Mouse (Mus musculus): Measurements from ENCODE around the gene Dcaf5. TPM values are rescaled to one million over a fixed set of nuclear protein-coding genes. Genes with fewer than 3 reads are reported as not detected.
"Not testable (repeated sequence)": the region's sequence is repeated elsewhere in the genome, so short reads cannot be mapped to it uniquely, and the experiment has no call there.

Dcaf5 gene
- polyA plus RNA-seq (2016; fragmentation: Nextera tagmentation; extraction: Ambion mirVana), result 12.1 and 12.8 TPM in 2 replicates

DNA sequence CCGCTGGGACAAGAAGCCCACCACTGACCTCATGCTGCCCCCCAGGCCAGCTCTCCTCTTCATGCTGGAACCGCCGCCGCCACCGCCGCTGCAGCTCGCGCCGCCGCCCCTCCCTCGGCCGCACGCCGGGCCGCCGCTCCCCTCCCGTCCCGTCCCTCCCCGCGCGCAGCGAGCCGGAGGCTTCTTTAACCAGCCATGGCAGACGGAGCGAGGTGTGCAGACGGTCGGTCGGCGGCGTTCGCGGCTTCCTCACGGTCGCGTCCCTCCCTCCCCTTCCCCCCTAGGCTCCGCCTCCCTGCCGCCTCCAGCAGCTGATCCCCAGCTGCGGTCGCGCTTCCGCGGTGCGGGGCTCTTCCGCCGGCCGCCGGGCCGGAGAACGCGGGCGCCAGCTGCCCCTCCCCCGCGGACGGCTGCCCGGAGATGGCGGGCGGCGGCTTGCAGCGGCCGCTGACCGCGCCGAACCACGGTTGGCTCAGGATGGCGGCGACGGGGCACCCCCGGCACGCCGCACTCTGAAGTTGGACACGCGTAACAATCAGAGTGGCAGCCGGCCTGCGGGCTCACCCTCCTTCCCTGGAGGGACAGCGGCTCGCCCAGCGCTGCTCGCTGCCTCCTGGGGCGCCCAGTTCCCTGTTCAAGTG lies at the start of gene Dcaf5:
Gene Dcaf5, minus strand, starts transcription at position 266 of the 641 bp plus-strand sequence.
- Histone ChIP-seq H3K36me3 (peaks cover 3% of the 10 kb centered on the region; the same call in 1 of the 2 replicates), H3K27ac (peak within 1 kb of the TSS; percentile 97), H3K4me1 (replicated peaks) (peaks cover 34% of the 10 kb centered on the region), H3K27me3 (ENCODE audit: insufficient read depth, poor library complexity, severe bottlenecking) (no peaks in the 10 kb centered on the region), H3K4me3 (peak within 1 kb of the TSS; percentile 96), H3K9me3 (no peaks in the 10 kb centered on the region)
- WGBS, result under 1% methylated on average over 76 of the region's 79 CpGs
- peak; percentile 81 for DNase-seq (ENCODE audit: low spot score)

DNA sequence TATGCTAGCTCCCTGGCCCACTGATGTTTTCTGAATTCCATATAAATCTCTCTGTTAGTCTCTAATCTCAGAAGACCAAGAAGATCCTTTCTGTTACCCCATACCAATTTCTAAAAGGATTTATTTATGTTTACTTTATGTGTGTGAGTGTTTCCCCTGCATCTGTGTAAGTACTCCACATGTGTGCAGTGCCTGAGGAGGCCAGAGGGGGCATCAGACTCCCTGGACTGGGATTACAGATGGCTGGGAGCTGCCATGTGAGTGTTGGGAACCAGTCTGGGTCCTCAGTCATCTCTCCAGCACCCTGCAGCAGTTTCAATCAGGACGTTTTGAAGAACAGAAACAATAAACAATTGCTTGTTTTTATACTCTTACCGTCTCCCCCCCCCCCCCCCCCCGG lies 47.0 kb upstream of the Dcaf5 start:
- no peak for DNase-seq (ENCODE audit: low spot score)
- H3K4me3 ChIP-seq, result no peak overlapping the region
- H3K36me3 ChIP-seq, result peaks cover 74% of the 10 kb centered on the region
- no peak overlapping the region for H3K27ac ChIP-seq
- WGBS, result 72% methylated on average over 3 of the region's 3 CpGs
- H3K9me3 ChIP-seq, result no peaks in the 10 kb centered on the region
- 0 out of 2 replicates have a peak, but pooled peaks cover 5% of the 10 kb centered on the region for H3K4me1 ChIP-seq (replicated peaks)
- no peaks in the 10 kb centered on the region for H3K27me3 ChIP-seq (ENCODE audit: insufficient read depth, poor library complexity, severe bottlenecking)

- H3K36me3 ChIP-seq, result peaks cover 58% of the 10 kb centered on the region
Measured at GRCm38 (mm10) chr12:80479986-80480385, 43.6 kb upstream of the Dcaf5 start.

GRCm38 (mm10) chr12:80473731-80474130 lies 37.3 kb upstream of the Dcaf5 start:
- WGBS, result 84% methylated on average over 3 of the region's 3 CpGs
- no peaks in the 10 kb centered on the region for H3K4me1 ChIP-seq (replicated peaks)
- H3K4me3 ChIP-seq, result no peak overlapping the region
- no peaks in the 10 kb centered on the region for H3K9me3 ChIP-seq
- H3K27ac ChIP-seq, result no peak overlapping the region
- no peaks in the 10 kb centered on the region for H3K27me3 ChIP-seq (ENCODE audit: insufficient read depth, poor library complexity, severe bottlenecking)
- H3K36me3 ChIP-seq, result peaks cover 14% of the 10 kb centered on the region
- no peak for DNase-seq (ENCODE audit: low spot score)

More at GRCm38 (mm10) chr12:80479986-80480385, 43.6 kb upstream of the Dcaf5 start:
- no peak for DNase-seq (ENCODE audit: low spot score)
- Histone ChIP-seq H3K27me3 (ENCODE audit: insufficient read depth, poor library complexity, severe bottlenecking) (no peaks in the 10 kb centered on the region), H3K9me3 (no peaks in the 10 kb centered on the region), H3K4me1 (replicated peaks) (0 out of 2 replicates have a peak, but pooled peaks cover 3% of the 10 kb centered on the region), H3K27ac (no peak overlapping the region), H3K4me3 (no peak overlapping the region)
- WGBS, result 86% methylated on average over 3 of the region's 3 CpGs

DNA sequence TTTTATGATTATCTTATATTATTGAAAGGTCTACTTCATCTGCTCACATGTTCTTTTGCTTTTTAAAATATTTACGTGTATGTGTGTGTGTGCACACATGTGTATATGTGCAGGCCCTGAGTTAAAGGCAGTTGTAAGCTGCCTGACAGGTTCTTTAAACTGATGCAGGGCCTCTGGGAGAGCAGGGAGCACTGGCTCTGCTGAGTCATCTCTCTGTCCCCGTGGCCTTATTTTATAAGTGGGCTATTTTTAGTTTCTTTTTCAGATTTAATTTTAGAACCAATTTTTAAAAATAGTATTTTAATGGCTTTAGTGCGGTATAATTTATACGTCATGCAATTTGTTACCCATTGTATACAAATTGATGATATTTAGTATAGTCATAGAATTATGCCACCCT lies 35.5 kb upstream of the Dcaf5 start:
- H3K36me3 ChIP-seq, result peaks cover 17% of the 10 kb centered on the region
- no peaks in the 10 kb centered on the region for H3K27me3 ChIP-seq (ENCODE audit: insufficient read depth, poor library complexity, severe bottlenecking)
- DNase-seq (ENCODE audit: low spot score), result no peak
- no peaks in the 10 kb centered on the region for H3K9me3 ChIP-seq
- WGBS, result 86% methylated on average over 4 of the region's 4 CpGs
- H3K4me3 ChIP-seq, result no peak overlapping the region
- H3K27ac ChIP-seq, result no peak overlapping the region
- H3K4me1 ChIP-seq (replicated peaks), result no peaks in the 10 kb centered on the region

DNA sequence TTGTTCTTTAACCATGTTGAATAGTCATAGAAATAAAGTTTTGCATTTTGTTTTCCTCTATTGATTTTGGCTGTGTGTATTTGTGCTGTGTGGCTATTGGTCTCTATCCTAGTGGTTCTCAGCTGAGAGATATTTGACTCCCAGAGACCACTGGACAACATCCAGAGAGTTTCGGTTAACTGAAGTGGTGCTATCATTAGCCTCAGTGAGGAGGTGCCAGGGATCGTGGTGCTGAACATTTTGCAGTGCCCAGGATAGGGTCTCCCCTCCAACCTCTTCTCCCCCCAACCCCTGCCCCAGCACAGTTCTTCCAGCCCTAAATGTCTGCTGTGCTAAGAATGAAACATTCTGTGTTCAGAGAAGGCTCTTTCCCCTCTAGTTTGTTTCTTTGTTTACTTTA lies 33.8 kb upstream of the Dcaf5 start:
- Histone ChIP-seq H3K36me3 (0 out of 2 replicates have a peak, but pooled peaks cover 5% of the 10 kb centered on the region), H3K4me3 (no peak overlapping the region), H3K27ac (no peak overlapping the region), H3K4me1 (replicated peaks) (no peaks in the 10 kb centered on the region), H3K27me3 (ENCODE audit: insufficient read depth, poor library complexity, severe bottlenecking) (no peaks in the 10 kb centered on the region), H3K9me3 (no peaks in the 10 kb centered on the region)
- WGBS, result 94% methylated on average over 2 of the region's 2 CpGs
- DNase-seq (ENCODE audit: low spot score), result no peak

- WGBS, result 10% methylated on average over 17 of the region's 17 CpGs
- H3K27ac ChIP-seq, result peak overlapping the region; percentile 94
- peak overlapping the region; percentile 83 for H3K4me3 ChIP-seq
- no peaks in the 10 kb centered on the region for H3K27me3 ChIP-seq (ENCODE audit: insufficient read depth, poor library complexity, severe bottlenecking)
- H3K9me3 ChIP-seq, result no peaks in the 10 kb centered on the region
- H3K36me3 ChIP-seq, result 0 out of 2 replicates have a peak, but pooled peaks cover 5% of the 10 kb centered on the region
- H3K4me1 ChIP-seq (replicated peaks), result peaks cover 8% of the 10 kb centered on the region
- DNase-seq (ENCODE audit: low spot score), result no peak
Measured at GRCm38 (mm10) chr12:80463666-80464269, 27.4 kb upstream of the Dcaf5 start.

DNA sequence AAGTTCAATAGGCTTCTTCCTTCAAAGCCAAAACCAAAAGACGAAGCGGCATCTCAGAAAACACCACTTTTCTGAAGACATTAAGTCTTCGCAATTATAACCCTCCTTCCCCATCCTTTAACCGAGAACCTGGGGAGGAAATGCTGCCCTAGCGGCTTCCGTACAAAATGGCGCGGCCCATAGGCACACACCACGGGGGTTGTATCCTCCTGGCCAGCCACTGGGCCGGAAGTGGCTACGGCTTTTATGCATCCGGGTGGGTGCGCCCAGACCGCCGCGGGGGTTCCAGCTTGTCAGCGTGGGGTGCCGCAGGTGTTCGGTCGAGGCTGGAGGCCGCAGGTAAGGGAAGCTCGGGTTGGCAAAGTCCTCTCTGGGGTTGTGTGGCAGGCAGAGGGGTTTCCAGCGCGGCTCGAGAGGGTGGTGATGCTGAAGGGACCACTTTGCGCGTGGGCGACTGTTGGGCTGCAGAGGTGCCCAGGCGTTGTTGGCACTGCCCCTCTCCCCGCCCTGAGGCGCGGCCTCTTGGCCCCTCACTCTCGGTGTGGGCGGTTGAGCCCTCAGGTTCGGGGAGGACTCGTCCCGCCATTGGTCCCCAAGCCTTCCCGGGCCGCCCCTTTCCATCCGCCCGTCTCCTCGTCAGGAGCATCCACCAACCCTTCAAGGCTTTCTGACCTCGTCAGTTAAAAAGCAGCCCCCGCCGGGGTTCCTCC lies 26.7 kb upstream of the Dcaf5 start, which contains the start of gene Exd2:
Gene Exd2, plus strand, starts transcription at position 154 of the 710 bp plus-strand sequence.
- Histone ChIP-seq H3K27ac (peak within 1 kb of the TSS; percentile 94), H3K36me3 (0 out of 2 replicates have a peak, but pooled peaks cover 5% of the 10 kb centered on the region), H3K9me3 (no peaks in the 10 kb centered on the region), H3K27me3 (ENCODE audit: insufficient read depth, poor library complexity, severe bottlenecking) (no peaks in the 10 kb centered on the region), H3K4me1 (replicated peaks) (peaks cover 8% of the 10 kb centered on the region), H3K4me3 (peak within 1 kb of the TSS; percentile 83)
- WGBS, result under 1% methylated on average over 45 of the region's 45 CpGs
- DNase-seq (ENCODE audit: low spot score), result peak; percentile 87

DNA sequence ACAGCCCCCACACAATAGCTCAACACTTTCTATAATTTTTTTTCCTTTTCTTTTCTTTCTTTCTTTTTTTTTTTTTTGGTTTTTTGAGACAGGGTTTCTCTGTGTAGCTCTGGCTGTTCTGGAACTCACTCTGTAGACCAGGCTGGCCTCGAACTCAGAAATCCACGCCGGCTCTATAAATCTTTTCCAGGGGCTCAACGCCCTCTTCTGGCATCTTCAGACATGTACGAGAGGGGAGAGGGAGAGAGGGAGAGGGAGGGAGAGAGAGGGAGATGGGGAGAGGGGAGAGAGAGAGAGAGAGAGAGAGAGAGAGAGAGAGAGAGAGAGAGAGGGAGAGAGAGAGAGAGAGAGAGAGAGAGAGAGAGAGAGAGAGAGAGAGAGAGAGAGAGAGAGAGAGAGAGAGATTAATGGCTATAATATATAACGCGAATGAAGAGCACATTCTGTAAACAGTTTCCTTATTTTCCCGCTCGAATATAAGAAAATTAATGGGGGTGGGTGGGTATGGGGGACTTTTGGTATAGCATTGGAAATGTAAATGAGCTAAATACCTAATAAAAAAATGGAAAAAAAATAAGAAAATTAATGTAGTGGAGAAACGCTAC lies 26.0 kb upstream of the Dcaf5 start:
- 11% methylated on average over 10 of the region's 10 CpGs for WGBS
- peak overlapping the region; percentile 94 for H3K27ac ChIP-seq
- DNase-seq (ENCODE audit: low spot score), result not testable (repeated sequence)

DNA sequence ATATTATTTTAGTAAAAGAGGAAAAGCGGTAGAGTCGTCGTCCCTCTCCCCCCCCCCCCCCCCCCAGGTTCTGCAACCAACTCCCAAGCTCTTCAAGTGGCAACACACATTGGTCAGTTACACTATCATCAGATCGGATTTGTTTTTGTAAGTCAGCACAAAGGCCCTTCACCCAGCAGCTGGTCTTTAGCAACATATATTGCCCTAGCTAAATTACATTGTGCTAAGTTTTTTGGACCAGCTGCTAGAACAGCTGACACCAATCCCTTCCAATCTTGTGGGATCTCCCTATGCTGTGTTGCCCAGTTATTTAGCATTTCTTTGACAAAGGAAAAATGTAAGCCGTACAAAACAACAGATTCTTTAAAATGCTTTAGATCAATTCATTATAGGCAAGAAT lies 21.6 kb upstream of the Dcaf5 start:
- WGBS, result 77% methylated on average over 5 of the region's 5 CpGs
- Histone ChIP-seq H3K4me3 (no peak overlapping the region), H3K27ac (no peak overlapping the region), H3K9me3 (no peaks in the 10 kb centered on the region), H3K4me1 (replicated peaks) (no peaks in the 10 kb centered on the region), H3K36me3 (no peaks in the 10 kb centered on the region), H3K27me3 (ENCODE audit: insufficient read depth, poor library complexity, severe bottlenecking) (no peaks in the 10 kb centered on the region)
- no peak for DNase-seq (ENCODE audit: low spot score)

More for the DNA sequence above, 26.0 kb upstream of the Dcaf5 start:
- H3K27me3 ChIP-seq (ENCODE audit: insufficient read depth, poor library complexity, severe bottlenecking); H3K36me3 ChIP-seq; H3K9me3 ChIP-seq; H3K4me1 ChIP-seq (replicated peaks): not testable (repeated sequence)
- H3K4me3 ChIP-seq, result peak overlapping the region; percentile 83

GRCm38 (mm10) chr12:80453506-80453905 lies 17.1 kb upstream of the Dcaf5 start:
- Histone ChIP-seq H3K27ac (no peak overlapping the region), H3K27me3 (ENCODE audit: insufficient read depth, poor library complexity, severe bottlenecking) (no peaks in the 10 kb centered on the region), H3K4me3 (no peak overlapping the region), H3K36me3 (no peaks in the 10 kb centered on the region), H3K9me3 (no peaks in the 10 kb centered on the region), H3K4me1 (replicated peaks) (no peaks in the 10 kb centered on the region)
- DNase-seq (ENCODE audit: low spot score), result no peak
- 82% methylated on average over 1 of the region's 1 CpGs for WGBS

DNA sequence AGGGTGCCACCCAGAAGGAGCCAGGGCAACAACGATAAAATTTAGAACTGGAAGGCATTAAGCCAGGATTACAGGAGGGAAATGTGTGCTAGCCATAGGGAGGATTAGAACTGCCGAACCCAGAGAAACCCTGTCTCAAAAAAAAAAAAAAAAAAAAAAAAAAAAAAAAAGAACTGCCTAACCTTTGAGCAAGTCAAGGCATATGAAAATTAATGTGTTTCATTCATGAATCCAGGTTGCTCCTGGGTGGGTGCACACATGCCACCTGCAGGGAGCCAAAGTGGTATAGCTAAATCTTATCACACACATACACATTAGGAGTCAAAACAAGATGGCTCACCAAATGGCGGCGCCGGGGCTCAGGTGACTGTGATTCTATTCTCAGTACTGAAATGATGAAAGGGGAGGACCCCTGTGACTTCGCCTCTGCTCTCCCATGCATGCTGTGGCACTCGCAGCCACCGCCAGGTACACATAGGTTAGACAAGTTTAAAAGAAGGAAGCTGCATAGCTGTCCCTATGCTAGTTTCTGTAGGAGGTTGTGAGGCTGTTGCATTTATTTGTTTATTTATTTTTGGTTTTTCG lies 8.2 kb upstream of the Dcaf5 start:
- H3K36me3 ChIP-seq, result no peaks in the 10 kb centered on the region
- H3K4me1 ChIP-seq (replicated peaks), result no peaks in the 10 kb centered on the region
- no peak for DNase-seq (ENCODE audit: low spot score)
- no peaks in the 10 kb centered on the region for H3K27me3 ChIP-seq (ENCODE audit: insufficient read depth, poor library complexity, severe bottlenecking)
- WGBS, result 86% methylated on average over 9 of the region's 9 CpGs
- no peak overlapping the region for H3K4me3 ChIP-seq
- H3K9me3 ChIP-seq, result no peaks in the 10 kb centered on the region
- no peak overlapping the region for H3K27ac ChIP-seq
